Mouse (Mus musculus) ES-Bruce4 (cell line): ENCODE measurements around the gene Ociad2.

ENCODE experiments used
- CTCF ChIP-seq: IDR thresholded peaks from one replicate; pipeline ENCODE4 v1.8.1; 2011; ENCODE audit warnings: low read depth, low read length
- EP300 ChIP-seq: IDR thresholded peaks from 2 replicates; pipeline ENCODE4 v1.6.1; 2011; ENCODE audit warnings: low read depth, low read length; ENCODE audit not compliant: insufficient read depth
- POLR2A ChIP-seq: IDR thresholded peaks from one replicate; pipeline ENCODE4 v1.8.1; 2011; ENCODE audit warnings: low read length; ENCODE audit not compliant: insufficient read depth

- TF ChIP-seq EP300, result no peak
- no peak for TF ChIP-seq CTCF
- no peak for TF ChIP-seq POLR2A
Observed at GRCm38 (mm10) chr5:73301601-73302307, 39.1 kb downstream of the Ociad2 start.
